Mouse (Mus musculus): ENCODE measurements around the gene Cln3.

- TF ChIP-seq POLR2A (IDR thresholded peaks at IDR 0.05; ENCODE audit: low read depth, low read length) (no peak), MAFK (IDR thresholded peaks at IDR 0.05; ENCODE audit: insufficient replicate concordance, low read length) (peak; percentile 91), JUN (IDR thresholded peaks at IDR 0.05; ENCODE audit: insufficient read depth, low read depth, low read length) (no peak), ZKSCAN1 (IDR thresholded peaks at IDR 0.05; ENCODE audit: borderline replicate concordance, low read depth, low read length) (no peak), BHLHE40 (IDR thresholded peaks at IDR 0.05; ENCODE audit: low read depth, low read length) (no peak), CTCF (conservative IDR thresholded peaks at IDR 0.05 in 1 of 2, IDR thresholded peaks at IDR 0.05 in 1 of 2; ENCODE audit: low read depth in 2 of 2, low read length in 2 of 2) (no peak), RAD21 (IDR thresholded peaks at IDR 0.05; ENCODE audit: low read depth, low read length) (no peak), TCF12 (IDR thresholded peaks at IDR 0.05; ENCODE audit: low read depth, low read length) (no peak), ZMIZ1 (IDR thresholded peaks at IDR 0.05; ENCODE audit: low read depth, low read length) (no peak), EP300 (IDR thresholded peaks at IDR 0.05; ENCODE audit: low read length) (no peak), TBP (conservative IDR thresholded peaks at IDR 0.05; ENCODE audit: low read depth, low read length) (no peak)
Observed at GRCm38 (mm10) chr7:126625807-126626600, 40.4 kb upstream of the Cln3 start.
